Mouse (Mus musculus): ENCODE measurements around the gene Itga2.
A peak's percentile ranks its signal among the peaks of the same experiment; 100 is the strongest.

Gene Itga2

GRCm38 (mm10) chr13:114876005-114876520 lies 55.8 kb downstream of the Itga2 start:
- no peak for DNase-seq

- DNase-seq = no peak
These were observed 57.2 kb downstream of the Itga2 start for GRCm38 (mm10) chr13:114874738-114875137.

GRCm38 (mm10) chr13:114857525-114857924 lies 74.4 kb downstream of the Itga2 start:
- no peak for DNase-seq

GRCm38 (mm10) chr13:114856269-114856627 lies 75.7 kb downstream of the Itga2 start:
- no peak for DNase-seq

GRCm38 (mm10) chr13:114855573-114856268 lies 76.2 kb downstream of the Itga2 start:
- no peak for DNase-seq

GRCm38 (mm10) chr13:114854428-114854827 lies 77.5 kb downstream of the Itga2 start:
- DNase-seq = no peak

- no peak for DNase-seq
These were observed 77.9 kb downstream of the Itga2 start for GRCm38 (mm10) chr13:114854023-114854422.

- no peak for DNase-seq
These were observed 78.7 kb downstream of the Itga2 start for GRCm38 (mm10) chr13:114853152-114853551.

GRCm38 (mm10) chr13:114852264-114853111 lies 79.4 kb downstream of the Itga2 start:
- DNase-seq = no peak

- no peak for DNase-seq
These were observed 83.0 kb downstream of the Itga2 start for GRCm38 (mm10) chr13:114848945-114849344.

GRCm38 (mm10) chr13:114845804-114846203 lies 86.1 kb downstream of the Itga2 start:
- DNase-seq = no peak

GRCm38 (mm10) chr13:114843318-114843717 lies 88.6 kb downstream of the Itga2 start:
- DNase-seq = no peak

GRCm38 (mm10) chr13:114840545-114840944 lies 91.4 kb downstream of the Itga2 start:
- DNase-seq = no peak

- no peak for DNase-seq
These were observed 92.8 kb downstream of the Itga2 start for GRCm38 (mm10) chr13:114839098-114839497.

GRCm38 (mm10) chr13:114838535-114838990 lies 93.3 kb downstream of the Itga2 start:
- peak; percentile 58 for DNase-seq

GRCm38 (mm10) chr13:114837061-114837460 lies 94.8 kb downstream of the Itga2 start:
- DNase-seq = no peak

GRCm38 (mm10) chr13:114834580-114834979 lies 97.3 kb downstream of the Itga2 start:
- no peak for DNase-seq

- DNase-seq = no peak
These were observed 98.5 kb downstream of the Itga2 start for GRCm38 (mm10) chr13:114833351-114833750.

- no peak for DNase-seq
These were observed 99.1 kb downstream of the Itga2 start for GRCm38 (mm10) chr13:114832761-114833160.

GRCm38 (mm10) chr13:114831367-114831833 lies 100.5 kb downstream of the Itga2 start:
- DNase-seq = no peak

- DNase-seq = no peak
These were observed 106.5 kb downstream of the Itga2 start for GRCm38 (mm10) chr13:114825377-114825855.

GRCm38 (mm10) chr13:114822871-114823270 lies 109.0 kb downstream of the Itga2 start:
- no peak for DNase-seq

GRCm38 (mm10) chr13:114818513-114818912 lies 113.4 kb downstream of the Itga2 start:
- DNase-seq = peak; percentile 17
